ENCODE assay signal across 8 mouse cellular contexts in the genomic region with DNA sequence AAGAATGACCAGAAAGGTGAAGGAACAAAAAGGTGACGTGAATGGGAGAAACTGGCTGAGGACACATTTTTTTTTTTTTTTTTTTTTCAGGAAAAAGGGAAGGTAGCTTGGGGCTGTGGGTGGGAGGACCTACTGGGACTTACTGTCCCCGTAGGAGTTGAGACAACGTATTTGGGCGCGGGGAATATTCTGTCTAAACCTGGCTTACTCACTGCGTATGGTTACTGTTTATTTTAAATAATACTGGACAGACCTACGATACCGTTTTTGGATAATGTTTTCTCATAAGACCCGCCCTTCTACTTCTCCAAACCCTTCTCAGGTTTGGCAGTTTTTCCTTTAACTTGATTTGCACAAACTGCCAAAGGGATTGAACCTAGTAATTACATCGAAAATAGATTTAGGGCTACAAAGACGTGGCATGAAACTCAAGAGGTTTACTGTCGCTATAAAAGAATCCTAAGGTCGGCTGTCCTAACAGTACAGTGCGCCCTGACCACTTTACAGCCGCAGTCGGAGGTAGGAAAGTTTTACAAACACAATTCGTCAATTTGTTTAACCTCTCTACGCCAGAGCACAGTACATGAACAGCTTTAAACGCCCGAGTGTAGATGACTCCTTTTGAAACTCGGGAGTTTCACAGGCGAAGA. TPM values are rescaled to one million over a fixed set of nuclear protein-coding genes. Genes with fewer than 3 reads are reported as not detected.
DNase-seq lines count a peak whose midpoint lies in the region; ATAC-seq lines count a peak whose summit lies in the region.

No protein-coding gene starts in this region.

- intact Hi-C loops in heart, postnatal 25 days (cut with DNase I) = loop anchor here (5.0 kb wide), 2 partner anchors 37 to 113 kb away; a partner anchor contains a TSS

- peak overlapping the region; percentile 99 for H3K9ac ChIP-seq in heart, embryonic 12.5 days
- H3K9ac ChIP-seq in hindbrain, embryonic 12.5 days = peak overlapping the region; percentile 99

- no peaks in the 10 kb centered on the region for H3K9me3 ChIP-seq in heart, embryonic 12.5 days (replicated peaks)
- H3K9me3 ChIP-seq in hindbrain, embryonic 12.5 days (replicated peaks) = no peaks in the 10 kb centered on the region

- H3K27ac ChIP-seq in heart, embryonic 12.5 days (ENCODE audit: poor library complexity, severe bottlenecking) = peak overlapping the region; percentile 96
- peak overlapping the region; percentile 96; the same call in 1 of the 2 replicates for H3K27ac ChIP-seq in hindbrain, embryonic 12.5 days

- no peaks in the 10 kb centered on the region for H3K27me3 ChIP-seq in heart, embryonic 12.5 days (replicated peaks)
- H3K27me3 ChIP-seq in hindbrain, embryonic 12.5 days = peaks cover 17% of the 10 kb centered on the region; the same call in 1 of the 2 replicates

- H3K4me1 ChIP-seq in heart, embryonic 12.5 days (replicated peaks) = peaks cover 23% of the 10 kb centered on the region
- H3K4me1 ChIP-seq in hindbrain, embryonic 12.5 days = peaks cover 22% of the 10 kb centered on the region

- ATAC-seq in heart, embryonic 12.5 days (ENCODE audit: insufficient number of reproducible peaks, low FRiP score) = peak; percentile 28; the same call in 1 of the 2 replicates
- ATAC-seq in activated CD4-positive, CD25-positive, alpha-beta regulatory T cell, adult 4 months = peak; percentile 37
- ATAC-seq in hindbrain, embryonic 12.5 days (ENCODE audit: low FRiP score) = no peak; the same call in 1 of the 2 replicates
- peak; percentile 23 for ATAC-seq in megakaryocyte-erythroid progenitor cell, adult 5-6 weeks (replicated peaks; ENCODE audit: low FRiP score, low TSS enrichment, poor library complexity, severe bottlenecking)

- peak overlapping the region; percentile 98 for H3K4me3 ChIP-seq in heart, embryonic 12.5 days
- peak overlapping the region; percentile 98 for H3K4me3 ChIP-seq in hindbrain, embryonic 12.5 days

- DNase-seq in heart, postnatal 25 days (ENCODE audit: low spot score) = no peak
- DNase-seq in layer of hippocampus, adult 8-10 months (ENCODE audit: low spot score in 2 of 2) = no peak
- no peak for DNase-seq in adrenal gland, adult (ENCODE audit: inconsistent age in 2 of 2, low spot score in 1 of 2)
- DNase-seq in embryo, embryonic 10.5 days (ENCODE audit: low spot score) = no peak

- WGBS in heart, embryonic 12.5 days = 4% methylated on average over 22 of the region's 22 CpGs
- WGBS in hindbrain, embryonic 12.5 days = 6% methylated on average over 22 of the region's 22 CpGs

- H3K36me3 ChIP-seq in heart, embryonic 12.5 days = peaks cover 2% of the 10 kb centered on the region; the same call in 1 of the 2 replicates
- no peaks in the 10 kb centered on the region for H3K36me3 ChIP-seq in hindbrain, embryonic 12.5 days

- peak overlapping the region; percentile 79 for H3K4me2 ChIP-seq in heart, embryonic 12.5 days
- H3K4me2 ChIP-seq in hindbrain, embryonic 12.5 days (replicated peaks) = peak overlapping the region; percentile 61

RNA-seq across cellular contexts. Expression of a gene that starts 0.7 kb away (rescaled TPM):
- polyA plus RNA-seq in heart, embryonic 12.5 days (2016; fragmentation: Nextera tagmentation; extraction: Ambion mirVana) = 92.2 and 92.5 TPM in 2 replicates
- 10 to 100 TPM; 81.6 to 89.8 TPM for total RNA-seq in heart, postnatal 25 days (2021)
- 10 to 100 TPM; 31.8 to 35.4 TPM for polyA plus RNA-seq in activated CD4-positive, CD25-positive, alpha-beta regulatory T cell, adult 4 months (2017; shearing (Covaris generic))
- 97.9 and 107 TPM in 2 replicates for polyA plus RNA-seq in hindbrain, embryonic 12.5 days (2016; fragmentation: Nextera tagmentation; extraction: Ambion mirVana)
- total RNA-seq in megakaryocyte-erythroid progenitor cell, adult 5-6 weeks (2014; fragmentation: Nextera tagmentation) = 85.5 and 86.5 TPM in 2 replicates
- 126 and 132 TPM in 2 replicates for total RNA-seq in megakaryocyte-erythroid progenitor cell, adult 5-6 weeks (2017)
- 10 to 100 TPM; 80.3 to 88.4 (median 83.4) TPM for total RNA-seq in layer of hippocampus, adult 8-10 months (2022)

RNA-seq across cellular contexts. Expression of a gene that starts 1.1 kb away (rescaled TPM):
- polyA plus RNA-seq in heart, embryonic 12.5 days (2016; fragmentation: Nextera tagmentation; extraction: Ambion mirVana) = 0.50 and 0.73 TPM in 2 replicates
- 1 to 10 TPM in 1 of 2 experiments, not detected in 1; 1.1 TPM for total RNA-seq in heart, postnatal 25 days (2021)
- not detected for polyA plus RNA-seq in activated CD4-positive, CD25-positive, alpha-beta regulatory T cell, adult 4 months (2017; shearing (Covaris generic))
- polyA plus RNA-seq in hindbrain, embryonic 12.5 days (2016; fragmentation: Nextera tagmentation; extraction: Ambion mirVana) = 0.80 and 1.1 TPM in 2 replicates
- not detected in 2 replicates for total RNA-seq in megakaryocyte-erythroid progenitor cell, adult 5-6 weeks (2014; fragmentation: Nextera tagmentation)
- total RNA-seq in megakaryocyte-erythroid progenitor cell, adult 5-6 weeks (2017) = 1.0 TPM in 1 of 2 replicates, not detected in the other
- 1 to 10 TPM in 1 of 4 experiments, not detected in 3; 1.6 TPM for total RNA-seq in layer of hippocampus, adult 8-10 months (2022)
